Mouse (Mus musculus): ENCODE measurements around the gene Slc6a11.

The Slc6a11 gene

DNA sequence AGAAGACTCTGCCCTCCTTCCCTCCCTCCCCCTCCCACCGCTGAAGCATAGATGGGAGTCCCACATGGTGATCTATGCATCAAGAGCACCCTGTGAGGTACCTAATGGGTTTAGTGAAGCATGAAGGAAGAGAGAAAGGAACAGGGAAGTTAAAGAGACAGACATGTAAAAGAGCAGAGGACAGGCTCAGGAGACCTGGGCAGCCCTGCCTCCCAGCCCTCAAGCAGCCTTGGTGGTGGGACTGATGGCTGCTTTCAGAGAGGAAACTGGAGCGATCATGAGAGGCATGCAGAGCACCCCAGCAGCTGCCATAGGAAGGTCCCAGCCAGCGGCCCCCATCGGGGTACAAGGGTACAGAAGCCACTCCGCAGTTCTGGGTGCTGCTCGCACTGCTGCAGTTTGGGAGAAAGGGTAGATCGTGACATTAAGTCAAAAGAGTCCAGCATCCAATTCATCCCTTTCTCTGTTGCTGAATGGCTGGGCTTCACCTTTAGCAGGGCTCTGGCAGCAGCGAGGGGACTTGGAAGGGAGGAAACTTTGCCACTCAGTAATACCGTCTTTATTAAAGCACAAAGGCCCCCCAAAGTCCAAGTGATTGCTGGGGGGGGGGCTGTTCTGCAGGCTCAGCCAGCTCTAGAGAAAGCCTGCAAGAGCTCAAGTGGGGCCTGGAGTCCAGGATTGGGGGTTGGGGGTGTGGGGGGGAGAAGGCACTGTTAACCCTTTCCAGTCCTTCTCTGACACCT is 43.5 kb downstream of the Slc6a11 start:
- in situ Hi-C loops (cut with MseI, MboI) = no loop called here

DNA sequence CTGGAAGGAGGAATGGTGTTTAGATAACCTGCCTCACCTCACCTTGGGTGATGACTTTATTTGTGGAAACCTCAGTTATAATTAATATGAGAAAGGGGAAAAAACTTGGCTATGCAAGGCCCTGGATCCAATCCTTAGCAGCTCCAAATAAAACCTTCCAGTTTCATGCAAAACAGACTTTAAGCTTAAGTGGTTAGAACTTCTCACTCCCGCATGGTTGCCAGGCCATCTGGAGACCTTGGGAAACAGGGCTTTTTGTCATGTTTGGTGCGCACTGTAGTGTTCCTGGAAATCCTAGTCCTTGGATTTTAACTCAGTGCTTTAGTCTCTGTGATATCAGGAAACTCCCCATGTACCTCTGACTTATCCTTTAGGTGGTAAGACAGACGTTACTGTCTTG is 47.1 kb downstream of the Slc6a11 start:
- in situ Hi-C loops (cut with MseI, MboI) = no loop called here

DNA sequence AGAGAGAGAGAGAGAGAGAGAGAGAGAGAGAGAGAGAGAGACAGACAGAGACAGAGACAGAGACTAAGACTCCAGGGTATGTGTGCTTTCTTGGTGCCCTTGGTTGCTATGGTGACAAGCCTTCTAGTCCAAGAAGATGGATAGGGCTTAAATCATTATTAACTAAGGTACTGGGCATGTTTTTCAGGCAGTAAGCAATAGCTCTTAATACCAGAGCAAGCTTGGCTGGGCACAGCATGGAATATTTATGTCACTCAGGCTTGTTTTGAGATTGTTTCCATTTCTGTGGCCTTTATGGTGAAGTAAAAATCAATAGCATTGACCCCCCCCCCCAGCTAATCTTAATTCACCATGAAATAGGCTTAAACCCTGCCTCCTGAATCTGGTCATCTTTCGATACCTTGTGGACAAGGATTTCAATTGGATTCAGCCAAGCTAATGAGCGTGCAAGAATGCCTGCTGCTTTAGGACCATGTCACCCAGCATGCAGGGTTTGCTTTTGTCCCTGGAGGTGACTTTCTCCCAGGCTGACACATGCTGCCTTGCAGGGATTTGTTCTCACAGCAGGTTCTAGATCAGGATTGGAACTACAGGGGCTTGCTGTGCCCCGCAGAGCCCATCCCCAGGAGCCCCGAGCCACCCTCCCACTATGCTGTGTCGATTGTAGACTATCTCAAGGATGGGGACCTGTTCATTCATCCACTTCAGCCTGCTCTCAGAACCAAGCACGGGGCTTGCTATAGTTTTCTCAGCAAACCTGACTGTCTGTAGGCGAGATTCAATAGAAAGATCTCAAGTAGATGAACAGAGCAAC is 51.5 kb downstream of the Slc6a11 start:
- in situ Hi-C loops (cut with MseI, MboI) = no loop called here

DNA sequence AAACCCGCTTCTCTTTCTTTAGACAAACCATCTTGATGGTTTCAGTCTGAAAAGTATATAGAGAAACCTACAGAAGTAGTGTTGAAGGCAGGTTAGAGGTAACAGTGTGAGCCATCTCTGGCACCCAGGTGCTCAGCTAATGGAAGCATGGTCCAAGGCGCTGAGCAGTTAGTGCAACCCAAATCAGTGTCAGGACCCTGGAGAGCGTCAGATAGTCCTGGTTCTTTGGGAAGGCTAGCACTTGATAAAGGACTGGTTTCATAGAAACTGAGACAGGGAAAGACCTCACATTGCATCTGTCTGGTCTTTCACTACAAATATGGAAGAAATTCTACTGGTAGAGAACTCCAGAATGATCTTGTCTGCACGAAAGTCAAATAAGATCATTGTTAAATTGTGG is 56.1 kb downstream of the Slc6a11 start:
- in situ Hi-C loops (cut with MseI, MboI) = no loop called here

DNA sequence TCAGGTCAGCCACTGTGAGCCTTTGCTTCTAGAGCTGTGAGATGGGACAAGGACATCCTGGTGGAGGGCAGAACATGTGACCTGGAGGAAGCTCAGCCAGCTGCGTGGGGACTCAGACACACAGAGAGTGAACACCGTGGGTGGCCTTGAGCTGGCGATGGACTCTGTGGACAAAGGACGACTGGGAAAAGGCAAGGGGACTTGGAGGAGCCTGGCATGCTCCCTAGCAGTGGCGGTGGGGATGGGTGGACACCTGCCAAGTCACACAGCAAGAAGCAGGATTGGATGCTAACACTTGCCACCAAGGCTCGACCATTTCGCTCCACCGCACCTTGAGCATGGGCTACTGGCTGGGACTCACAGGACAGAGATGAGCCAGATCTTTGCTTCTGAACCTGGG is 57.8 kb downstream of the Slc6a11 start:
- in situ Hi-C loops (cut with MseI, MboI) = no loop called here

DNA sequence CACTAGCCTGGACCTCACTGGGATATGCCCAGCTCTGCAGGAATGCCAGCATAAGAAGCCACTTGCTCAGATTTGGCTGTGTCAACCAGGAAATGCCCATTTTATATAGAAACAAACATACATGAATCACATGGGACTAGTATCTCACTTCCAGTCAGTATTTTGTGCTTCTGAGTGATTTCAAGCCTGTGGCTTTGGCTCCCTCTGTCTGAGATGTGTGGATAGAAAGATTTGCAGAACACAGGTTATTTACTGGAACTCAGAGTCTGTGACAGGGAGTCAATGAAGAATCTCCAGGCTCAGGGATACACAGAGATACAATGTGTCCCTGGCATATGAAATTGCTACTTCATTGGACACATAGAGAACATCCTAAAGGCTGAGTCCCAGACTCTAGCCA is 65.0 kb downstream of the Slc6a11 start:
- in situ Hi-C loops (cut with MseI, MboI) = no loop called here

DNA sequence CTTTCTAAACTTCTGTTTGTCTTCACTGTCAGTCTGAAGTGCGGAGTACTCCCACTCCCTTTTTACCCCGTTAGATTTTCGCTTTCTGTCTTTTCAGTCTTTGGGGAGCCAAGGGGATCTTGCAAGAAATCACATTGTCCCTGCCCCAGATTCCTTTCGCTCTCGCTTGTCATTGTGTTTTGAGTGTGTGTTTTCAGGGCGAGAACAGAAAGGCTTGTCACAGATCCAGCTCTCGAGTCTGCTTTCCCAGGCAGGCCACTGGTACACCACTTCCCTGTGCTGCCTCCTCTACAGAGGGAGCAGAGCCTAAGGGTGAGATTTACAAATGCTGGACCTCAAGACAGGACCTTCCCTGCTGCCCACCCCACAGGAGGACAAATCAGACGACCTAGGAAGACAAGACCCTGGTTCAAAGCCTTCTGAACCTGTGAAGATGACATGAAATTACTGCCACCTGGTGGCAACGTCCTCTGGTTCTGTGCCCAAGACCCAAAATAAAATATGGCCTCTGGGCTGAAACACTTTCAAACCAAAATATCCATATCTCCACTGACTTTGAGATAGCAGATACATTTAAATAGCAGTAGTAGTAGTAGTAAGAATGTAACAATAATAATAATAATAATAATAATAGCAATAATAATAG is 68.3 kb downstream of the Slc6a11 start:
- in situ Hi-C loops (cut with MseI, MboI) = no loop called here

DNA sequence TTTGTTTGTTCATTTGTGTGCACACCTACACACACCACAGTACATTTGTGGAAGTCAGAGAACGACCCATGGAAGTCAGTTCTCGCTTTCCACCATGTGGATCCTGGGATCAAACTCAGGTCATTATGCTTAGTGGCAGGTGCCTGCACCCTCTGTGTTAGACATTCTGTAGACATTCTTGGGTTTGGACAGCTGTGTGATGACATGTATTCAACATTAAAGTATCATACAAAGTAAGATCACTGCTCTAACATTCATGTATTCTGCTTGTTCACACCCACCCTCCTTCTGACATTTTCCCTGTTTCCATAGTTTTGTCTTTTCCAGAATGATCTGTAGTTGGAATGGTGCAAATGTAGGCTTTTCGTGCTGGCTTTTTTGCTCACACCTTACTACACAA is 73.5 kb downstream of the Slc6a11 start:
- in situ Hi-C loops (cut with MseI, MboI) = no loop called here

DNA sequence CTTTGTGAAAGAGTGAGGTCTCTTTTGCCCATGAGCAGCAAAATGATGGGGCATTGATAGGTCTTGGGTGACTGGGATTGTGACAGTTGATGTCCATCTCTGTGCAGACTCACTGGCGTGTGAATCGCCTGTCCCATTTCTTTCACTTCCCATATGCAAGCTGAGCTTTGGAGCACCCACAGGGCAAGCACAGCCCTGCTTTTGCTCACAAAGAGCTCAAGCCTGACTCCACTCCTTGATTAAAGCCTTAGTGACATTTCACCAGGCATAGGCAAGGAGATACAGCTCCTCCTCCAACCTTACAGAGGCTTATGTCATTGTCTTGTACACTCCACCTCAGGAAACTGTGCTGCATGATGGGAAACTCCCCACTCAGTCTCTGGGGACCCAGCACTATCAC is 77.3 kb downstream of the Slc6a11 start:
- in situ Hi-C loops (cut with MseI, MboI) = no loop called here

DNA sequence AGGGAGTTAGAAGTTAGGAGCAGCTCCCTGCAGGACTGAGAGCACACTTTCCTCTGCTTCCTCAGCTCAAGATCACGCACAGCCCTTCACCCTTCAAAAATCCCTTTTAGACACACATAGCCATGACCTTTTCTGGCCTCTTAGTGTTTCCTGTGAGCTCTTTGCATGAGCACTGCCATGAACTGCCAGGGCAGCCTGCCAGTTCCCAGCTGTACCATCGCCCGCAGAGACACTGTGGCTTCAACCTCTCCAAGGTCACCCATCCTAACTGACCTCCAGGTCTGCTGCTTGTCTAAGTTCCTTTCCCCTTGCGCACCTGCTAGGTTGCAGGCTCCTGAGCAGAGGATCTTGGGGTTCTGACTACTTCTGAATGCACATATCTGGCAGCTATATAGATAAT is 83.4 kb downstream of the Slc6a11 start:
- in situ Hi-C loops (cut with MseI, MboI) = no loop called here

DNA sequence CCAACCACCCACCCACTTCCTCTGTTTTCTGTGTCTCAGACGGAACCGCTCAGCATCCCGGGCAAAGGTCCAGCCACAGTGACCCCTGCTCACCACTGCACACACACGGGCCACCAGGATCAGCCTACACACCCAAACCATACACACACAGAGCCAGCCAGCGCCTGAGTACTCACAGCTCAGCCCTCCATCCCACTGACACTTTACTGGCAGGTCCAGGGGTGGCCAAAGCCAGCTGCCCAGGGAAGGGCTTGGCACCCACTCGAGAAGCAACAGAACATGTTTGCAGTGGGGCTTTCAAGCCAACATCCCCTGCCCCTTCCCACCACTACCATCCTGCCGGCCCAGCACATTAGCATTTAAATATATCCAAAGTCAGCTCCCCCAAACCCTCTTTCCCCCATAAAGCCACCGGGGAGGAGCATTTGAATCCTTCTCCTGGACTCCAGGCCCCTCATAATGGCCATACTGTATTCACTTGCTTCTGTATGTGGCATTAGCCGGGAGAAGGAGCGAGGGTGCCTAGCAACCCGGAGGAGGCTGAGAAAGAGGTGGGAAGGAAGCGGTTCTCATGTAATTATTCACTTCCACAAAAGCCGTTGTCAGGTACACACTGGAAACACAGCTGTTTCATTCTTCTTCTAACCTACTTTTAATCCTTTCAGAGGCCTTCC is 85.8 kb downstream of the Slc6a11 start:
- in situ Hi-C loops (cut with MseI, MboI) = no loop called here

DNA sequence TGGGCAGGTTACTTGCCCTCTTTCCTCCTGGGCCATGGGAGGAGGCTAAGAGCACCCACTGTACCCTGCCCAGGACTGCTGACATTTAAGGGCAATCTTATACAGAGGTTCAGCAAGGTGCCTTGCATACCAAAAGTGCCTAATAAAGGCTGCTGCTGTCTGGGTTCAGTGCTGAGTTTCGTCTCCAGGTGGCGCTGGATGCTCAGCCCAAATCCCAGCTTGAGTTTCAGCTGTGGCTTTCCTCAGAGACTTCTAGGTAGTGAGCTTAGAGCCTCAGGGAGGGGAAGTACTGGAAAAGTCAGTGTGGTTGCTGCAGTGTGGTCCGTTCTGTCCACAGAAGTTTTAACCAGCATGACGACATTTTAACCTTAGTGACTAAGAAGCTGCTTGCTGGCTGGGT is 93.4 kb downstream of the Slc6a11 start:
- in situ Hi-C loops (cut with MseI, MboI) = loop anchor here in 1 of 2 experiments (10.0 kb wide), 1 partner anchor 110 kb away; no protein-coding TSS in a partner anchor

DNA sequence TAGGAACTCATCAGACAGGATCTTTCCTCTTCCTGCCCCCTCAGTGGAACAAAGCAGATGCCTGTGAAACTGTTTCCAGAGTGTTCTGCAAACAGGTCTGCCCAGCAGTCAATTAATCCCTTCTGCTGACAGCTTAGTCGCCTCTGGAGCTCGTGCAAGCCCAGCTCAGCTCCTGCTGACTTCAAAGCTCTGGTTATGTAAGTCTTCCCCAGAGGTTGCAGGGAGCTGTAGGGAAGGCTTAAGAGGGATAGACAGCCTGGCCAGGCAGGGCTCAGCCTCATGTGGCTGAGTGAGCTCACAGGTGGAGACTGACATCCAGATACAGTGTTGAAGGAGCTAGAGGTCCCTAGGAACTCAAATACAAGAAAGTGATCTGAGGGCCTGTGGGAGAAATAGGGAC is 96.3 kb downstream of the Slc6a11 start:
- in situ Hi-C loops (cut with MseI, MboI) = loop anchor here in 1 of 2 experiments (10.0 kb wide), 1 partner anchor 107 kb away; no protein-coding TSS in a partner anchor

DNA sequence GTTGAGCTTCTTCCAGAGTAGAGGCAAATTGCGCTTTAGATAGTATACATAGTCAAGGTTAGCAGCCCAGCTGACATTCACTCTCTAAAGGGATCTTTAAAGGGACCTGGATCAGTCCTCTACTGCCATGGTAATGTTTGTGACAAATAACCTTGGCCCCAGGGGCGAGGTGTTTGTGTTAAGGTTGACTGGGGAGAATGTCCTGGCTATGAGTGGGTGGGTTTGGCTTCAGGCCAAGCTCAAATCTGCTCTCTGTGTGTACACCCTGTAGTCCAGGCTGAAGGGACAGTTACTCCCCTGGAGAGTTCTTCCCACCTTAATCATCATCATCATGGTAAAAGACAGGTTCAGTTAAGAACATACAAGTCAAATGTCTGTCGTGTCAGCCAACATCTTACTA is 97.2 kb downstream of the Slc6a11 start:
- in situ Hi-C loops (cut with MseI, MboI) = loop anchor here in 1 of 2 experiments (10.0 kb wide), 1 partner anchor 107 kb away; no protein-coding TSS in a partner anchor

DNA sequence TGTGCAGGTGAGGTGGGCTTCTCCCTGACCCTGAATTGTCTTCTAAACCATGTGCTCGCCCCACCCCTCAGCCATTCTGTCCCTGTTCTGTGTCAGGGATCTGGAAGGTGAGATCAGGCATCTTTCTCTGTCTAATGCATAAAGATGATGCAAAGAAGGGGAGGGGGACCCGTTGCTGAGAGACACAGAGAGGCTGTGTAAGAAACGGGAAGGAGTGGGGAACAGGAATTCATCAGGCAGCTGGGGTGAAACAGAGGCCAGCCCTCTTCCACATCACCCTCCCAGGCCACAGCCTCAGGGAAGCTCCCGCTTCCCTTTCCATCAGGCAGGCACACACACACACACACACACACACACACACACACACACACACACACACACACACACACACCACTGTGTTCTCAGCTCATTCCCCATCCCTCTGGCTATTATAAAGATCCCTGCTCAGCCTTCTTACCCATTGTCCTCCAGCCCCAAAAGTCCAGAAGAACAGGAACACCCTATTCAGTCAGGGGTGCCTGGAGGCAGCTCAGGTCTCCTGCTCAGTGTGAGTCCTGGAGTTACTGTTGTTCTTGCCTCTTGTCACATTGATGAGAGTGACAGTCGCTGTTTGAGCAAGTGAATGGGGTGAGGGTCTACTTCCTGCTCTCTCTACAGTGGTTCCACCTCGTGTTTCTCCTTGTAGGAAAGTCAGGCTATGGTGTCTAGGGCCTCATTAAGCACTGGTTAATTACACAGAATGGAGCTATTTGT is 108.0 kb downstream of the Slc6a11 start:
- in situ Hi-C loops (cut with MseI, MboI) = no loop called here

DNA sequence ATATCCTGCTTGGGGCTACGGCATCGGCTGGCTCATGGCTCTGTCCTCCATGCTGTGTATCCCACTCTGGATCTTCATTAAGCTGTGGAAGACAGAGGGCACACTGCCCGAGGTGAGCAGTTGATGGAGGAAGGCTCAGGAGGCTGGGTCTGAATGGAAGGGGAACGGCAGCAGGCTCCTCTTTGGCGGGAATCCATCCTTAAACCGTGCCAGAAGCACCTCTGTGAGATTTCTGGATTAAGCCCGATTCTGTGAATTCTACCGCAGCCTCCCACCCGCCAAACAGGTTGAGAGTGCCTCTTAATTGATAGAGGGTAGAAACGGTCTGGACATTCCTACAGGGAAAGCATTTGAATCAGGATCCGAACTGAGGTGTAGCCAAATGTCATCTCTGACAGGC is 114.6 kb downstream of the Slc6a11 start:
- in situ Hi-C loops (cut with MseI, MboI) = no loop called here

DNA sequence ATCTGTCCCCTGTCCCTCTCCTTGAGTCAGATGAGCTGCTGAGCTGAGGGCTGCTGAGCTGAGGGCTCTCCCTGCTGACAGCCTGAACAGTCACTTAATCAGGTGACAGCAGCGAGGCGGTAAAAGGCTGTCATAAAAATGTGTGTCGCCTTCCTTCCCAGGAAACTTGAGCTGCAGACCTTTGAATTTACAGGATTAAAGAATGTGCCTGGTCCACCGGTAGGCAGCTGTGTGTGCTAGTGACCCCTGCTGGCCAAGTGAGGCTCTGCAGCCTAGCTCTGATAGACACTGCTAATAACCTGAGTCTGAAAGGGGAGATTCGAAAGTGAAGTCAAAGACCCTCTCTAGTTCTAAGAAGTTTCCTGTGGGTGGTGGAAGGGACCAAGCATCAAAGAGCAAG is 119.3 kb downstream of the Slc6a11 start:
- in situ Hi-C loops (cut with MseI, MboI) = no loop called here

DNA sequence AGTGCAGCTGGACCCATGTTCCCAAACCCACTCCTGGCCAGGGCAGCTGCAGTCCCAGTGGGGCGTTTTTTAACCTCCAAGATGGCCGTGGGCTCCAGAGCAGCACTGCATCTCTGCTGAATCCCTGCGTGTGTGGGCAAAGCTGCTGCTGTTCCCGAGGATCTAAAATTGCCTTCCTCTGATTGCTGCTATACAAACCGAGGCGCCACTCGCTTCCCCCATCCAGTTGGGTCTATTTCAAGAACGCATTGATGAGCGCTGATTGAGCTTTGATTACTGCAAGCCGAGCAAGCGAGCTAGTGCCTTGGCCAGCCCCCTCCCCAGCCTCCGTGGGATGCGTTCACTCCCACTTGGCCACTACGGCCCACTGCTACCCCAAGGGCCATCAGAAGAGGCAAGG is 123.9 kb downstream of the Slc6a11 start:
- in situ Hi-C loops (cut with MseI, MboI) = no loop called here

DNA sequence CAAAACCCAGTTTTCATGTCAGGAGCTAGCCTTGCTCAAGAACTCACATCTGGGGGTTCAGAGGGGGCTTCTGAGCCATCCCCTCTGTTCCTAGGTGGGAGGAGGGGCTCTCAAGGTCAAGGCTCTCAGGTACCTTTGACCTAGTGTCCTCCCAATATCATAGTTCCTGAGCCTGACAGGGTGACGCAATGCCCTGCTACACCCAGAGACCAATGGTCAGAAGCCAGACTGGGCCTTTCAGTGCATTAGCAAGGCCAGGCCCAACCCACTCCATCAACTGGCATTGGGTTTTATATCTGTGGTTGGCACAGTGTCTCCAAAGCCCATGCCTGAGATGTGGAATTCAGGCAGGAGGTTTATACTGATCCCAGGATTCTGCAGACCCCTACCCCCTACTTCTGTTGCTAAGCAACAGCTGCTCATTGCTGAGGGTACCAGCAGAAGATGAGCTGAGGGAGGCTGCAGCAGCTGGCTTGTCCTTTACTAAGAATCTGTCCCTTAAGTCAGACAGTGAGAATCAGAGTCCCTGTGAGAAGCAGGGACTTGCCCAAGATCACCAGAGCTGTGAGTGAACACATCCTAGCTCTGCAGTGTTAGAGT is 126.8 kb downstream of the Slc6a11 start:
- in situ Hi-C loops (cut with MseI, MboI) = no loop called here

DNA sequence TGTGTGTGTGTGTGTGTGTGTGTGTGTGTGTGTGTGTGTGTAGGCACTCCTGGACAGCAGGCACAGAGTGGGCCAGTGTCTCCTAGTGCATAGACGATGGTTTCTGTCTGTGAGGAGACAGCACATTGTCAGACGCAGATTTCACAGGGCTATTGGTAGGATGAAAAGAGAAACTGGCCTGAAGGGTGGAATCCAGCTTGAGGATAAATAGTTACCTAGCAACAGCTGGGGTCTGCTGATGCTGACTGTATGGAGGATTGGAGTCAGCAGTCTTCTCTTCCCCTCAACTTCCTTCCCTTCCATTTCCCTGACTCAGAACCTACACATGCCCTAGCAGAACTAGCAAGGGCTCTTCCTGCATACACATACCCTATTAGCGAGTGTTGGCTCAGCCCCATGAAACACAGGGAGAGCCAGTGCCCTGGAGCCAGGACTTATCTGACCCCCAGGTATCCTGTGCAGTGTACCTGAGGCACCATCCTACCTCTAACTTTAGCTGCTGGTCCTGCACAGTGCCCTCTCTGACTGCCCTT is 127.7 kb downstream of the Slc6a11 start:
- in situ Hi-C loops (cut with MseI, MboI) = no loop called here

DNA sequence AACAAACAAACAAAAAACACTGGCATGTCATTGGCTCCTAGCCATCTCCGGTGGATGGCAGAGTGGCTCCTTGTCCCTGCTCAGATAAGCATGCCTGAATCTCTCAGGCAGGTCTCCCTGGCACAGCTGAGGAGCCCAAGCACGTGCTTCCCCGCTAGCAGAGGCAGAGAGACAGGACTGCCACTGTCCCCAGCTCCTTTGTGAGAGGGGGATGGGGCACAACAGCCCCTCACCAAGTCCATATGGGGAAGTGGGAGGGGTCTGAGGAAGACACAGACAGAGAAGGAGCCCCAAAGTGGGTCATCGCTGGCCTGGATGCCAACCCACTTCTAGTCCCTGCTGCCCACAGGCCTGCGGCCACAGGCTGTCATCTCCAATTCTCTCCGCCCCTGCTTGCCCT is 130.6 kb downstream of the Slc6a11 start:
- in situ Hi-C loops (cut with MseI, MboI) = no loop called here
